Mouse (Mus musculus): ENCODE results near the gene Chit1. TPM values are rescaled to one million over a fixed set of nuclear protein-coding genes. Genes with fewer than 3 reads are reported as not detected.

Chit1 gene
- total and polyA plus RNA-seq, 3 experiments = not detected

DNA sequence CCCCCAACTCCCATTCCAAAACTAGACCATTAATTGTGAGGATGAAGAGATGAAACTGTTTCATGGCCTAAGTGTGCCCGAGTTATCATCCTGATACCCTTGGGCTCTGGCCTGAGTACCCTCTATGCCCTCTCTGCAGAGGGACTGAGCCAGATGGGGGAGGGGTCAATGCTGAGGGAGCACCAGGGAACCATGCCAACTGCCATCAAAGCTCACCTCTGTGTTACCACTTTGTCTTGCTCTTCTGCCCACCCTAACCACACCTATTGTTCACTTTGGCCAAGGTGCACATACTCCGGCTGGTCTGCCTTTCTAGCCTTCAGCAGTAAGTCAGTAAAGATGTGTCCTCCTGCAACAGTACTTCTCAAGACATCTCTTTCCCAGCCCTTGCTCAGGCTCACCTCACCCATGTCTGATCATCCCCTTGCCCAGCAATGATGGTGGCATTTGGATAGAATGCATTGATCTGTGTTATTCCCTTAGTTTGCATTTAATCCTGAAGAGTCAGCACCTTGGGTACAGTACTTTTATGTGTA is 46.7 kb upstream of the Chit1 start:
- no peaks in the 10 kb centered on the region; the same call in 1 of the 2 replicates for H3K79me2 ChIP-seq (ENCODE audit: control insufficient read depth, insufficient read depth, low read length, poor library complexity)

GRCm38 (mm10) chr1:134065241-134065809 is 45.7 kb upstream of the Chit1 start:
- Histone ChIP-seq H3K79me2 (ENCODE audit: control insufficient read depth, insufficient read depth, low read length, poor library complexity) (no peaks in the 10 kb centered on the region; the same call in 1 of the 2 replicates), H3K4me1 (ENCODE audit: control insufficient read depth in 1 of 2, insufficient read depth in 2 of 2, low read length in 2 of 2) (peaks cover 7 to 29% of the 10 kb centered on the region in 2 experiments), H3K9ac (ENCODE audit: control insufficient read depth, low read depth, low read length, poor library complexity, severe bottlenecking) (no peak overlapping the region), H3K4me3 (ENCODE audit: control insufficient read depth in 1 of 2, insufficient read depth in 1 of 2, low read depth in 2 of 2, low read length in 2 of 2) (0 out of 4 replicates have a peak overlapping the region, but pooled peaks of 1 of the 2 experiments have one; percentile 5), H3K9me3 (replicated peaks; ENCODE audit: insufficient read depth, low read length) (no peaks in the 10 kb centered on the region), H3K27me3 (ENCODE audit: control insufficient read depth in 1 of 2, insufficient read depth in 2 of 2, low read length in 2 of 2) (no peaks in the 10 kb centered on the region), H3K27ac (ENCODE audit: control insufficient read depth, low read depth, low read length) (no peak overlapping the region), H3K36me3 (ENCODE audit: control insufficient read depth in 1 of 2, insufficient read depth in 2 of 2, low read length in 2 of 2) (peaks cover 0 to 15% of the 10 kb centered on the region in 2 experiments; a peak in 2 of 4 replicates)
- DNase-seq (ENCODE audit: low read depth, low spot score) = peak; percentile 64
- TF ChIP-seq GATA1 (IDR thresholded peaks at IDR 0.05; ENCODE audit: low read depth, low read length) (peak; percentile 78), NELFE (IDR thresholded peaks at IDR 0.05; ENCODE audit: low read depth, low read length) (no peak), ZC3H11A (IDR thresholded peaks at IDR 0.05; ENCODE audit: low read depth, low read length) (no peak), USF2 (IDR thresholded peaks at IDR 0.05; ENCODE audit: borderline replicate concordance in 1 of 2, insufficient read depth in 1 of 2, low read depth in 1 of 2, low read length in 2 of 2) (no peak), ZMIZ1 (IDR thresholded peaks at IDR 0.05; ENCODE audit: low read depth, low read length) (no peak), POLR2AphosphoS2 (IDR thresholded peaks at IDR 0.05; ENCODE audit: low read length) (no peak), MXI1 (IDR thresholded peaks at IDR 0.05; ENCODE audit: low read depth, low read length) (peak; percentile 84), RCOR1 (IDR thresholded peaks at IDR 0.05; ENCODE audit: low read depth, low read length) (no peak), CTCF (IDR thresholded peaks at IDR 0.05 in 2 of 3, conservative IDR thresholded peaks at IDR 0.05 in 1 of 3; ENCODE audit: control insufficient read depth in 1 of 3, insufficient read depth in 1 of 3, low read depth in 2 of 3, low read length in 3 of 3, poor library complexity in 1 of 3, severe bottlenecking in 1 of 3) (no peak), MEF2A (IDR thresholded peaks at IDR 0.05; ENCODE audit: extremely low read depth, insufficient replicate concordance, low read depth, low read length, poor library complexity, severe bottlenecking) (no peak), EP300 (IDR thresholded peaks at IDR 0.05; ENCODE audit: low read depth in 1 of 2, low read length in 2 of 2) (0 out of 4 replicates have a peak, but pooled peaks have one; percentile 20 to 51), ZKSCAN1 (IDR thresholded peaks at IDR 0.05; ENCODE audit: low read depth, low read length) (no peak), USF1 (IDR thresholded peaks at IDR 0.05; ENCODE audit: low read depth, low read length) (no peak), ELF1 (IDR thresholded peaks at IDR 0.05; ENCODE audit: low read depth, low read length) (peak; percentile 61; the same call in 1 of the 2 replicates), NRF1 (IDR thresholded peaks at IDR 0.05; ENCODE audit: insufficient read depth, low read depth, low read length, poor library complexity, severe bottlenecking) (no peak), MYC (IDR thresholded peaks at IDR 0.05; ENCODE audit: low read depth, low read length) (peak; percentile 32; the same call in 1 of the 2 replicates), UBTF (IDR thresholded peaks at IDR 0.05; ENCODE audit: borderline replicate concordance, insufficient read depth, low read depth, low read length) (no peak), POLR2A (IDR thresholded peaks at IDR 0.05; ENCODE audit: control insufficient read depth in 1 of 2, insufficient read depth in 1 of 2, low read depth in 1 of 2, low read length in 2 of 2, poor library complexity in 1 of 2) (no peak), MYB (IDR thresholded peaks at IDR 0.05; ENCODE audit: low read depth, low read length) (no peak), GABPA (IDR thresholded peaks at IDR 0.05; ENCODE audit: low read depth, low read length) (no peak), CHD2 (IDR thresholded peaks at IDR 0.05; ENCODE audit: low read length) (no peak), SIN3A (IDR thresholded peaks at IDR 0.05; ENCODE audit: low read length) (peak; percentile 51; the same call in 1 of the 2 replicates), JUND (IDR thresholded peaks at IDR 0.05; ENCODE audit: low read depth, low read length) (no peak), MAFK (IDR thresholded peaks at IDR 0.05; ENCODE audit: borderline replicate concordance, low read depth, low read length) (no peak), BHLHE40 (IDR thresholded peaks at IDR 0.05; ENCODE audit: borderline replicate concordance, low read depth, low read length) (no peak)

More for the DNA sequence above, 46.7 kb upstream of the Chit1 start:
- no peak overlapping the region for H3K9ac ChIP-seq (ENCODE audit: control insufficient read depth, low read depth, low read length, poor library complexity, severe bottlenecking)
- TF ChIP-seq NELFE (IDR thresholded peaks at IDR 0.05; ENCODE audit: low read depth, low read length) (no peak), ZMIZ1 (IDR thresholded peaks at IDR 0.05; ENCODE audit: low read depth, low read length) (no peak), MYC (IDR thresholded peaks at IDR 0.05; ENCODE audit: low read depth, low read length) (no peak), MYB (IDR thresholded peaks at IDR 0.05; ENCODE audit: low read depth, low read length) (no peak), SIN3A (IDR thresholded peaks at IDR 0.05; ENCODE audit: low read length) (no peak), MXI1 (IDR thresholded peaks at IDR 0.05; ENCODE audit: low read depth, low read length) (no peak), ZC3H11A (IDR thresholded peaks at IDR 0.05; ENCODE audit: low read depth, low read length) (no peak), GABPA (IDR thresholded peaks at IDR 0.05; ENCODE audit: low read depth, low read length) (no peak), ELF1 (IDR thresholded peaks at IDR 0.05; ENCODE audit: low read depth, low read length) (no peak), GATA1 (IDR thresholded peaks at IDR 0.05; ENCODE audit: low read depth, low read length) (no peak), EP300 (IDR thresholded peaks at IDR 0.05; ENCODE audit: low read depth in 1 of 2, low read length in 2 of 2) (no peak), MAX (IDR thresholded peaks at IDR 0.05; ENCODE audit: low read length) (no peak), JUND (IDR thresholded peaks at IDR 0.05; ENCODE audit: low read depth, low read length) (no peak)
- no peak for DNase-seq (ENCODE audit: low read depth, low spot score)
- no peaks in the 10 kb centered on the region for H3K27me3 ChIP-seq (ENCODE audit: control insufficient read depth in 1 of 2, insufficient read depth in 2 of 2, low read length in 2 of 2)
- no peak overlapping the region for H3K27ac ChIP-seq (ENCODE audit: control insufficient read depth, low read depth, low read length)
- H3K9me3 ChIP-seq (replicated peaks; ENCODE audit: insufficient read depth, low read length) = no peaks in the 10 kb centered on the region
- no peak overlapping the region for H3K4me3 ChIP-seq (ENCODE audit: control insufficient read depth in 1 of 2, insufficient read depth in 1 of 2, low read depth in 2 of 2, low read length in 2 of 2)
- H3K4me1 ChIP-seq (ENCODE audit: control insufficient read depth in 1 of 2, insufficient read depth in 2 of 2, low read length in 2 of 2) = peaks cover 9 to 36% of the 10 kb centered on the region in 2 experiments
- H3K36me3 ChIP-seq (ENCODE audit: control insufficient read depth in 1 of 2, insufficient read depth in 2 of 2, low read length in 2 of 2) = peaks cover 0 to 18% of the 10 kb centered on the region in 2 experiments; a peak in 2 of 4 replicates

All from MEL (cell line).